Mouse (Mus musculus) CH12.LX (cell line): ENCODE results near the gene Prss47. TPM values are rescaled to one million over a fixed set of nuclear protein-coding genes. Genes with fewer than 3 reads are reported as not detected.

Experiments
- DNase-seq: peaks from one replicate; pipeline ENCODE4 v3.0.0-alpha.2; 2013; ENCODE audit errors: extremely low read depth
- H3K27ac ChIP-seq: 2 replicates; pipeline ENCODE4 v1.5.1; 2012; ENCODE audit warnings: low read depth, mild to moderate bottlenecking, control low read depth, moderate library complexity; ENCODE audit not compliant: insufficient read depth
- H3K27me3 ChIP-seq: replicated peaks from 2 replicates; pipeline ENCODE3; 2012; ENCODE audit warnings: inconsistent platforms
- H3K36me3 ChIP-seq, 2 experiments: replicated peaks in 1 of 2; 2 replicates each; pipeline versions ENCODE3 to v1.6.1; 2012; ENCODE audit warnings: inconsistent platforms in 1 of 2, low read length in 1 of 2, mild to moderate bottlenecking in 1 of 2, mixed read lengths in 1 of 2, moderate library complexity in 1 of 2; ENCODE audit not compliant: control insufficient read depth in 1 of 2, insufficient read depth in 1 of 2
- H3K4me1 ChIP-seq, 2 experiments: 2 replicates each; pipeline ENCODE4 v1.6.1; 2012; ENCODE audit warnings: inconsistent platforms in 1 of 2, moderate library complexity in 1 of 2; ENCODE audit not compliant: insufficient read depth in 2 of 2, control insufficient read depth in 1 of 2
- H3K4me2 ChIP-seq: 2 replicates; pipeline ENCODE4 v1.6.1; 2012; ENCODE audit warnings: low read depth, mild to moderate bottlenecking, control low read depth; ENCODE audit not compliant: poor library complexity, insufficient read depth, severe bottlenecking
- H3K4me3 ChIP-seq, 3 experiments: fragments of 150-350 bp in 1 of 3; sonication (generic) in 1 of 3; replicated peaks in 1 of 3; 2 replicates each; pipeline versions ENCODE3 to v1.5.1; 2011 to 2012; ENCODE audit warnings: low read depth in 2 of 3, low read length in 2 of 3, mild to moderate bottlenecking in 2 of 3, moderate library complexity in 2 of 3, control low read depth in 1 of 3, improper control_type of control experiment in 1 of 3, inconsistent platforms in 1 of 3, mixed read lengths in 1 of 3; ENCODE audit not compliant: poor library complexity in 1 of 3
- H3K79me2 ChIP-seq: replicated peaks from 2 replicates; pipeline ENCODE4 v1.6.1; 2012; ENCODE audit warnings: mild to moderate bottlenecking, moderate library complexity; ENCODE audit not compliant: control insufficient read depth, poor library complexity, insufficient read depth, severe bottlenecking; ENCODE audit errors: extremely low read depth
- H3K9ac ChIP-seq: 2 replicates; pipeline ENCODE4 v1.6.1; 2012; ENCODE audit warnings: low read depth, mild to moderate bottlenecking, control low read depth, moderate library complexity; ENCODE audit not compliant: insufficient read depth
- H3K9me3 ChIP-seq: replicated peaks from 2 replicates; pipeline ENCODE3; 2012; ENCODE audit warnings: low read length, inconsistent platforms, mixed read lengths
- ETS1 ChIP-seq: conservative IDR thresholded peaks from 2 replicates; pipeline ENCODE4 v1.6.1; 2012; ENCODE audit warnings: low read depth, mild to moderate bottlenecking, inconsistent platforms, low read length, improper control_type of control experiment, moderate library complexity
- GABPA ChIP-seq: IDR thresholded peaks from 2 replicates; pipeline ENCODE4 v1.6.1; 2012; ENCODE audit warnings: low read depth, low read length, improper control_type of control experiment, inconsistent platforms; ENCODE audit not compliant: insufficient replicate concordance
- HCFC1 ChIP-seq: IDR thresholded peaks from 2 replicates; pipeline ENCODE4 v1.6.1; 2012; ENCODE audit warnings: low read depth, mild to moderate bottlenecking, inconsistent platforms, low read length, improper control_type of control experiment
- IRF4 ChIP-seq: IDR thresholded peaks from 2 replicates; pipeline ENCODE4 v1.6.1; 2014; ENCODE audit warnings: low read depth, mild to moderate bottlenecking, inconsistent platforms, low read length, improper control_type of control experiment
- JUND ChIP-seq: conservative IDR thresholded peaks from 2 replicates; pipeline ENCODE4 v1.6.1; 2011; ENCODE audit warnings: low read depth, low read length, improper control_type of control experiment
- MAX ChIP-seq: IDR thresholded peaks from 2 replicates; pipeline ENCODE4 v1.6.1; 2011; ENCODE audit warnings: low read length, improper control_type of control experiment
- MEF2A ChIP-seq: IDR thresholded peaks from 2 replicates; pipeline ENCODE4 v1.6.1; 2014; ENCODE audit warnings: low read depth, mild to moderate bottlenecking, inconsistent platforms, low read length, improper control_type of control experiment, borderline replicate concordance
- MYC ChIP-seq: IDR thresholded peaks from 2 replicates; pipeline ENCODE4 v1.6.1; 2011; ENCODE audit warnings: low read depth, mild to moderate bottlenecking, improper control_type of control experiment, low read length
- NRF1 ChIP-seq: IDR thresholded peaks from 2 replicates; pipeline ENCODE4 v1.6.1; 2014; ENCODE audit warnings: low read depth, mild to moderate bottlenecking, inconsistent platforms, low read length, improper control_type of control experiment, moderate library complexity
- PAX5 ChIP-seq: IDR thresholded peaks from 2 replicates; pipeline ENCODE4 v1.6.1; 2012; ENCODE audit warnings: low read length, inconsistent platforms, mixed read lengths
- POLR2A ChIP-seq: IDR thresholded peaks from 2 replicates; pipeline ENCODE4 v1.6.1; 2011; ENCODE audit warnings: low read depth, mild to moderate bottlenecking, improper control_type of control experiment, low read length
- POLR2AphosphoS2 ChIP-seq: IDR thresholded peaks from 2 replicates; pipeline ENCODE4 v1.6.1; 2011; ENCODE audit warnings: low read depth, low read length, improper control_type of control experiment
- RCOR1 ChIP-seq: conservative IDR thresholded peaks from 2 replicates; pipeline ENCODE4 v1.6.1; 2012; ENCODE audit warnings: low read depth, mild to moderate bottlenecking, inconsistent platforms, low read length, improper control_type of control experiment
- SIN3A ChIP-seq: IDR thresholded peaks from 2 replicates; pipeline ENCODE4 v1.6.1; 2012; ENCODE audit warnings: low read length, improper control_type of control experiment, inconsistent platforms
- TBP ChIP-seq: conservative IDR thresholded peaks from 2 replicates; pipeline ENCODE4 v1.6.1; 2011; ENCODE audit warnings: low read depth, low read length, improper control_type of control experiment
- ZC3H11A ChIP-seq: IDR thresholded peaks from 2 replicates; pipeline ENCODE4 v1.6.1; 2012; ENCODE audit warnings: low read depth, mild to moderate bottlenecking, inconsistent platforms, low read length, improper control_type of control experiment
- ZKSCAN1 ChIP-seq: IDR thresholded peaks from 2 replicates; pipeline ENCODE4 v1.6.1; 2012; ENCODE audit warnings: low read depth, inconsistent platforms, low read length, improper control_type of control experiment, borderline replicate concordance
- ZMIZ1 ChIP-seq: IDR thresholded peaks from 2 replicates; pipeline ENCODE4 v1.6.1; 2012; ENCODE audit warnings: low read depth, mild to moderate bottlenecking, inconsistent platforms, low read length, improper control_type of control experiment
- ZNF384 ChIP-seq: IDR thresholded peaks from 2 replicates; pipeline ENCODE4 v1.6.1; 2012; ENCODE audit warnings: low read depth, low read length, improper control_type of control experiment, inconsistent platforms
- dilution Hi-C: fragments of 300-500 bp; cut with MboI; formaldehyde crosslinking; loops from 2 replicates; pipeline ENCODE4 v1.14.3; 2020; ENCODE audit warnings: low sequenced_read_pairs; ENCODE audit not compliant: extremely low pct_unique_long_range_greater_than_20kb, extremely low pct_ligation_motif_present
- in situ Hi-C: fragments of 300-500 bp; cut with MboI; formaldehyde crosslinking; loops from 3 replicates; pipeline ENCODE4 v1.14.3; 2019; ENCODE audit warnings: low sequenced_read_pairs, low pct_ligation_motif_present, low pct_unique_long_range_greater_than_20kb, mixed read lengths
- polyA plus RNA-seq: library from polyadenylated mRNA; unstranded; fragments of >175 nt; gene quantifications from 2 replicates; pipeline ENCODE4 v1.2.1, GENCODE M21; 2012; ENCODE audit warnings: low read depth; ENCODE audit not compliant: insufficient read length
- total RNA-seq, 2 experiments: library from RNA; depleted of rRNA; stranded (reverse); fragments of 300-350 nt in 1 of 2; fragments of >200 nt in 1 of 2; gene quantifications; 2 replicates each; pipeline ENCODE4 v1.2.3; 2012 to 2014

Gene Prss47
- total and polyA plus RNA-seq, 3 experiments = not detected

DNA sequence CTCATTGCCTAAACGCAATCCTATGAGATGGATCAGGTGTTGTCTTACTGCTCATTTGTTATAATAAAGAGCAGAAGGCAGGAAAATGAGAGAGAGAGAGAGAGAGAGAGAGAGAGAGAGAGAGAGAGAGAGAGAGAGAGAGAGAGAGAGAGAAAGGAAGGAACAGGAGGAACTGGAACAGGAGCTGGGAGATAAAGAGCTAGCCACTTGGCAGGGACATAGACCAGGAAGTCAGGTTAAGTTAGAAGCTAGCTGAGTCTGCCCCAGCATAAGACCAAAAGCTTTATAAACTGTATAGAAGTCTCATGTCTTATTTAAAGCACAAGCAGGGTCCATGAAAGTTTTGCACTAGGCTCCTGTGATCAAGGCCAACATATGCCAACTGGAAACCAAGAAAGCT, 44.6 kb downstream of the Prss47 start:
- DNase-seq = no peak
- no peak overlapping the region for H3K27ac ChIP-seq
- in situ Hi-C loops = no loop called here
- no peaks in the 10 kb centered on the region for H3K4me1 ChIP-seq
- TF ChIP-seq POLR2A (no peak), POLR2AphosphoS2 (no peak)
- no peaks in the 10 kb centered on the region for H3K36me3 ChIP-seq
- dilution Hi-C loops = no loop called here
- no peaks in the 10 kb centered on the region for H3K9me3 ChIP-seq
- no peaks in the 10 kb centered on the region for H3K79me2 ChIP-seq
- H3K27me3 ChIP-seq = no peaks in the 10 kb centered on the region
- no peak overlapping the region for H3K4me2 ChIP-seq
- H3K9ac ChIP-seq = no peak overlapping the region
- H3K4me3 ChIP-seq = no peak overlapping the region

DNA sequence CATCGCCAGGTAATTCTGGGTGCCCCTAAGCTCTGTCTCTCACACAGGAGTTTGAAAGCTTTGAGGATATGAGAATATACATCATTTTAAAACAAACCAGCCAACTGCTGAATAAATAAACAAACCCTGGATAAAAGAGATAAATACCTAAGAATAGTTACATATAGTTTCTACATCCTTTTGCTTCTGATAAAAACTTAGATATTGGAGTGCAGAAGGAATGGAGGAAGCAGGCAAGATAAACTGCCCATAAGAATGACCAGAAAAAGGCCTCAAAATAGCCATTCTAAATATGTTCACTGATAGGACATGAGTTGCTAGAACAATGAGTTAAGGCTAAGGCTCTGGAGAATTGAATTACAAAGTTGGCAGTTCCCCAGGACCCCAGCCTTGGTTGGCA, 45.8 kb downstream of the Prss47 start:
- Histone ChIP-seq H3K79me2 (no peaks in the 10 kb centered on the region), H3K4me3 (no peak overlapping the region), H3K36me3 (no peaks in the 10 kb centered on the region), H3K27ac (no peak overlapping the region), H3K9me3 (no peaks in the 10 kb centered on the region), H3K4me1 (no peaks in the 10 kb centered on the region), H3K9ac (no peak overlapping the region), H3K27me3 (no peaks in the 10 kb centered on the region), H3K4me2 (no peak overlapping the region)
- in situ Hi-C loops (no loop called here), dilution Hi-C loops (no loop called here)
- no peak for DNase-seq
- TF ChIP-seq JUND (no peak), MYC (no peak), HCFC1 (no peak), RCOR1 (no peak), ZMIZ1 (no peak), IRF4 (no peak), ZNF384 (no peak), NRF1 (no peak), GABPA (no peak), PAX5 (no peak), POLR2AphosphoS2 (no peak), MEF2A (no peak), MAX (no peak), TBP (no peak), SIN3A (no peak), ZC3H11A (no peak), ETS1 (no peak), ZKSCAN1 (no peak)
